Mouse (Mus musculus) adrenal gland, postnatal 14 days (tissue): ENCODE results near the gene Ehmt2. TPM values are rescaled to one million over a fixed set of nuclear protein-coding genes. Genes with fewer than 3 reads are reported as not detected.
"Not testable (repeated sequence)": the region's sequence is repeated elsewhere in the genome, so short reads cannot be mapped to it uniquely, and the experiment has no call there.

Experiments used
- DNase-seq: peaks from one replicate; pipeline ENCODE4 v3.0.0; 2021; ENCODE audit warnings: mixed read lengths
- microRNA-seq, 2 experiments: library from miRNA; unstranded; fragments of <30 nt; microRNA quantifications; one replicate each; pipeline ENCODE4 v1.2.0; 2021
- total RNA-seq: library from RNA; stranded (reverse); gene quantifications from 2 replicates; pipeline ENCODE4 v1.2.3, GENCODE M21; 2021

The Ehmt2 gene
- total RNA-seq, 1 experiment from 2014 or later, result 112 TPM

DNA sequence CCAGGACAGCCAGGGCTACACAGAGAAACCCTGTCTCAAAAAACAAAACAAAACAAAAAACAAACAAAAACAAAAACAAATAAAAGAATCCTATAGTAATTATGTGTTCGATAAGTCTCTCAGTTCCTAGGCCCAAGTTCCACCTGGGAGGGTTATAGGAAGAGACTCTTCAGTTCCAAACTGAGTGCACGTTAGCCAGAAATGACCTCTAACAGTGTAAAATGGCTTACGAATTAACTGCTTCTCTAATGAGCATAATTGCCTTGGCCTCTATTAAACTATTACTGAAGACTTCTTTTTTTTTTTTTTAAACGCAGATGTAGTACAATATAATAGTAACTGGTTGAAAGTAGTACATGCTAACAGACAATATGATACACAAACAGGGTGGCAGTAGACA lies 55.6 kb downstream of the Ehmt2 start:
- DNase-seq, result no peak

DNA sequence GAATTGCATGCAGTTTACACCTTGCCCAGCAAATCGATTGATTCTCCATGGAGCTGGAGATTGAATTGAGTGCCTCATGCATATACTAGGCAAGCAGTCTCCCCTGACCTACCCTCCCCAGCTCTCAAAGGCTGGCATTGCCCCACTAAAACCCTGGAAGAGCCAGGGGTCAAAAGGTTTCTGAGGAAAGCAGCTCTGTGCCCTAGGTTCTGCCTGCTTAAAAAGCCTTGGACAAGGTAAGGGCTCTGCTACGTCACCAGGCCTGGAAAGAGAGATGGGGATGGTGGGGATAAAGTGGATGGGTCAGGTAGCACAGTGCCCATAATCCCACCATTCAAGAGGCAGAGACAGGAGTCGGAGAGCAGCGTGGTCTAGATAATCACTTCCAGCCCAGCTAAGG lies 56.6 kb downstream of the Ehmt2 start:
- DNase-seq, result no peak

DNA sequence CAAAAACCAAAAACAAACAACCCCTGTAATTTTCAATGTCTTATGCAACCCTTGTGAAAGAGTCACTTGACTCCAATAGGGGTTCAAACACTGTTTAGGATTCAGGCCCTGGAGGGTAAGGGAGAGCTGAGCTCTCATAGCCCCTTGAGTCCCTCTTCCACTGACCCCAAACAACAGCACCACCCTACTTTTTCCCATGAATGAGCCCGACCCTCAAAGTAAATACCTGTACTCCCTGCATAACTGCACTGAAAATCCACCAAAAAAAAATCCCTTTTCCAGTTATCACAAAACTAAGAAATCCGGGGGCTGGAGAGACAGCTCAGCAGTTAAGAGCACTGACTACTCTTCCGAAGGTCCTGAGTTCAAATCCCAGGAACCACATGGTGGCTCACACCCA lies 57.6 kb downstream of the Ehmt2 start:
- DNase-seq, result no peak

DNA sequence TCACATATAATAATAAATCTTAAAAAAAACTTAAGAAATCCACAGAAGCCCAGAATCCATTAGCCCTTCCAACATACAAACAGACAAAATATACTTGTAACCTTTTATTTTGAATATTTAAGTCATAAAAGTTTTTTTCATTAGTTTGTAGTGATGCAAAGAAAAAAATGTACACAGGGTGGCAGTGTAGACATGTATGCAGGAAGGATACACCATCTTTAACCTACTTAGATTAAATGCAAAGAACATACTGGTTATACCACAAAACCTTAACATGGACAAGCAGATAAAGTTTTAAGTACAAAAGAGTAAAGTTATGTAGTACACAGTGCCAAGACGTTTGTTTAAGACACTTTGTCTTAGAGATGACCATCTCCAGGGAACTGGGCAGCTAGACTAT lies 58.1 kb downstream of the Ehmt2 start:
- DNase-seq, result no peak

DNA sequence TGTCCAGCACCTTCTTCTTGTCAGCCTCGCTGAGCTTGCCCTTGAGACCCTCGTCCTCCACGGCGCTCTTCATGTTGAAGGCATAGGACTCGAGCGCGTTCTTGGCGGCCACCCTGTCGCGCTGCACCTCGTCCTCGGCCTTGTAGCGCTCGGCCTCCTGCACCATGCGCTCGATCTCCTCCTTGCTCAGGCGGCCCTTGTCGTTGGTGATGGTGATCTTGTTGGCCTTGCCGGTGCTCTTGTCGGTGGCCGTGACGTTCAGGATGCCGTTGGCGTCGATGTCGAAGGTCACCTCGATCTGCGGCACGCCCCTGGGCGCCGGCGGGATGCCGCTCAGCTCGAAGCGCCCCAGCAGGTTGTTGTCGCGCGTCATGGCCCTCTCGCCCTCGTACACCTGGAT lies 59.0 kb downstream of the Ehmt2 start:
- DNase-seq, result peak; percentile 53

DNA sequence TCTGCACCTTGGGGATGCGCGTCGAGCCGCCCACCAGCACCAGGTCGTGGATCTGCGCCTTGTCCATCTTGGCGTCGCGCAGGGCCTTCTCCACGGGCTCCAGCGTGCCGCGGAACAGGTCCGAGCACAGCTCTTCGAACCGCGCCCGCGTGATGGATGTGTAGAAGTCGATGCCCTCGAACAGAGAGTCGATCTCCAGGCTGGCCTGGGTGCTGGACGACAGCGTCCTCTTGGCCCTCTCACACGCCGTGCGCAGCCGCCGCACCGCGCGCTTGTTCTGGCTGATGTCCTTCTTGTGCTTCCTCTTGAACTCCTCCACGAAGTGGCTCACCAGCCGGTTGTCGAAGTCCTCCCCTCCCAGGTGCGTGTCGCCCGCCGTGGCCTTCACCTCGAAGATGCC lies 59.7 kb downstream of the Ehmt2 start:
- not testable (repeated sequence) for DNase-seq

DNA sequence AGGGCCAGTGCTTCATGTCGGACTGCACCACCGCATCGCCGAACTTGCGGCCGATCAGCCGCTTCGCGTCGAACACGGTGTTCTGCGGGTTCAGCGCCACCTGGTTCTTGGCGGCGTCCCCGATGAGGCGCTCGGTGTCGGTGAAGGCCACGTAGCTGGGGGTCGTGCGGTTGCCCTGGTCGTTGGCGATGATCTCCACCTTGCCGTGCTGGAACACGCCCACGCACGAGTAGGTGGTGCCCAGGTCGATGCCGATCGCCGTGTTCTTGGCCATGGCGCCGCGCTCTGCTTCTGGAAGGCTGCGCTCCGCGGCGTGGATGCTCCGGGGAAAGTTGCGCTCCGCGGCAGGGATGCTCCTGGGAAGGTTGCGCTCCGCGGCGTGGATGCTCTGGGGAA lies 60.5 kb downstream of the Ehmt2 start:
- DNase-seq, result not testable (repeated sequence)

DNA sequence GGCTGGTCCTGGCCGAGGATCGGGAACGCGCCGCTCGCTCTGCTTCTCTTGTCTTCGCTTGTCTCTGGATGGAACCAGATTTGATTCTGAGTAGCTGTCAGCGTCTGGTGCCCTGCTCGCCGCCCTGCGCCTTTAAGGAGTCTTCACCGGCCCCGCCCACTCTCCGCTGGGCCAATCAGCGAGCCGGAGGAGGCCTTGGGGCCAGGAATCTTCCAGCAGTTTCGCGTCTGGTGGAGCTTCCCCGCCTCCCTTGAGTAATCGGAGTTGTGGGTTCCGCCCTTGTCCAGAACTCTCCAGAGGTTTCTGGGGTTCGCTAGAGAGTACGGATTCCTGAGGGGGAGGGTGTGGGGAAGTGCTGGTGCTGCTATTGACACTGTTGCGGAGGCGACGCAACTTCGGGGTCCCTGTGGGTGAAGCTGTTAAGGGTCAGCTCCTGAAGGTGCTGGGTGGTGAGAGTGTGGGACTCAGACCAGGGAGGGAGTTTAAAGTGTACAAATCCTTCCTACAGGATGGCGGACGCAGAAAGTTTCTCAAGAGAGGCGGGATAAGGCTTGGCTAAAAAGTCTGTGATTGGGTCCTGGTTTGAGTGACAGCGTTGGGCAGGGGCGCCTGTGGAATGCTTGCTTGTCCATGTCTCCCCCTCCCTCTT lies 61.0 kb downstream of the Ehmt2 start, which contains the start of gene Hspa1b:
Gene Hspa1b (minus strand): TSS at position 109 of the 649 bp plus-strand sequence.
- peak; percentile 85 for DNase-seq

DNA sequence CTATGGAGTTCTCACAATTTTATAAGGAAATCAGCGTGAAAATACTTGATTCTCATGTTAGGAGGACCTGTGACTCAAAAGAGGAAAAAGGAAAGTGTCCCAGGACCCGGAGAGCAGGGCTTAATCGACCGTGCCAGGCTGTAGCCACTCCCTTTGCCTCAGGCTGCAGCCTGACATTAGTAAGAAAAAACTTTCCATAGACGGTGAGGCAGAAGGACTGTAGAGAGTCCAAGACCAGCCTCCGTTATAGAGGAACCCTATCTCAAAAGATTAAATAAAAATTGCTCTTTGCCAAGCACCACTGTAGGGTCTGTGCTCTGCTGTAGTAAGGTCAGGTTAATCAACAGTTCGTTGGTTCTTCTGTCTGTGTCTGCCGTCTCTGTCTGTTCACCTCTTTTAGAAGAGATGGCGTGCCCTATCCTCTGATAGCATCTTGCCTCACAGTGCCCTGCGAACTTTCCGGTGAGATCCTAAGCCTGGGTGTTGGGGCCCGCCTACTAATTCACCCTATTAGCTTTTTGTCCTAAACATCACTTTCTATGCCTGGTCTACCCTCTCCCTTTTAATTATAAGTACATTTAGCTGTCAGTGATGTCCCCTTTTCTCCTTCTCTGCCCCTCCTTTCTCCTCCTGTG lies 61.7 kb downstream of the Ehmt2 start:
- peak; percentile 56 for DNase-seq

DNA sequence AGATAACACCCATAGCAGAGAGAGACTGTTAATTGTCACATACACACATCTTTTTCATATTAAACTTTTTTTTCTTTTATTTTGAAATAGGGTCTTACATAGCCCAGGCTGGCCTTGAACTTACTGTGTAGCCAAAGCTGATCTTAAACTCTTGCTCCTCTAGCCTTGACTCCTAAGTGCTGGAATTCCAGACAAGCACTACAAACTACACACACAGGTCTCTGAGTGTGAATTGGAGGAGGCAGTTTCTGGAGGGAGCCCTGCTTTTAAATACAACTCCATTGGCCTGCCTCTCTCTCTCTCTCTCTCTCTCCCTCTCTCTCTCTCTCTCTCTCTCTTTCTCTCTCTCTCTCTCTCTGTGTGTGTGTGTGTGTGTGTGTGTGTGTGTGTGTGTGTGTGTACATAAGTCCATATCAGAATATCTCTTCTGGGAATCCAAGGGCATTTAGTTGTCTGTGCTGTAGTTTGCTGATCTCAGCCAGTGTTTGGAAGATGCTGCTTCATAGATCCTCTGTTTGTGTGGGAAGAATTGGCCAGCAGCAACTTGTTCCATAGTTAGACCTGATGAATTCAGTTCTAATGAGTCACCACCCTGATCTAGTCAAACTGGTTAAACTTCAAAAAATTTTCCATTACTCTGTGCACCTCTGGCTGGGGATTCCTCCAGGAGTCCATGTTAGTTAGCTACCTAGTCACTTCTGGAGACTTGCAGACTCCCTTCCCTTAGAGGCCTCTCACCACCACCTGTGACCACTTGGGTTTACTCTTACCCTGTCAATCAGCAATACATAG lies 62.6 kb downstream of the Ehmt2 start:
- DNase-seq, result no peak

DNA sequence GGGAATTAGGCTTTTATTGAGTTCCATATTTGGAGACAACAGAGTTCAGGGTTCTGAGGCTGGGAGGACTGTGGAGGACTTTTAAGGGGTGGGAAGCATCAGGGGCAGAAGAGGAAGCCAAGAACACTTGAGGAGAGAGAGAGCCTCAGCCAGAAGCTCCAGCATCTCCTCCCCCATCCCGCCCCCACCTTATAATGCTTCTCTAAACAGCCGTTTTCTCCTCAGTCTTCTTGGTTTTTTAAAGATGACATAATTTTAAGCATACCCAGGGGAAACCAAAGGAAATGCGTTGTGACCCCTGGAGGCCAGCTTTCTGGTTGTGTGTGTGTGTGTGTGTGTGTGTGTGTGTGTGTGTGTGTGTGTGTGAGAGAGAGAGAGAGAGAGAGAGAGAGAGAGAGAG lies 63.9 kb downstream of the Ehmt2 start:
- no peak for DNase-seq

DNA sequence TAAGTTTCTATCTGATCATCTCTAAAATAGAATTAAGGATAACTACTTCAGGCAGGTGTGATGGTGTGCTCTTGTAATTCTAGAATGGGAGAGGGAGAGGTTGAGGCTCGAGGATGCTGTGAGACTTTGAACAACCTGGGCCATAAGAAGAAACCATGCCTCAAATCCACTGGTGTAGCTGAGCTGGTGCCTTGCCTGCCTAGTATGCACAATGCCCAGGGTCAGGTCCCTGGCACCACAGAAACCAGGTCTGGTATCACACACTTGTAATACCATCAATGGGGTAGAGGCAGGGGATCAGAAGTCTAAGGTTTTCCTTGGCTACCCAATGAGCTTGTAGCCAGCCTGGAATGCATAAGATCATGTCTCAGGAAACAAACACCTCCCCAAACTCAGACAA lies 64.6 kb downstream of the Ehmt2 start:
- DNase-seq, result no peak

Small RNA genes lying within 50 kb of the gene (microRNA-seq; reads per million reads assigned to microRNA genes)
- gene Mir6972, result 0 to 0.38 reads per million in 2 experiments

Other genes with a start within 250 kb of the Ehmt2 start
- 39.8 and 41.0 TPM in 2 replicates for gene Tnxb, start 227.9 kb upstream of the Ehmt2 start, total RNA-seq
- 110 and 152 TPM in 2 replicates for gene C4b, start 154.6 kb upstream of the Ehmt2 start, total RNA-seq
- 3,653 and 3,825 TPM in 2 replicates for gene Cyp21a1, start 93.9 kb upstream of the Ehmt2 start, total RNA-seq
- gene Stk19, start 61.5 kb upstream of the Ehmt2 start, total RNA-seq, result 38.0 and 38.6 TPM in 2 replicates
- 65.0 and 65.5 TPM in 2 replicates for gene Dxo, start 61.5 kb upstream of the Ehmt2 start, total RNA-seq
- 55.0 and 60.0 TPM in 2 replicates for gene Skiv2l, start 48.3 kb upstream of the Ehmt2 start, total RNA-seq
- gene Nelfe, start 48.1 kb upstream of the Ehmt2 start, total RNA-seq, result 54.4 and 58.4 TPM in 2 replicates
- 36.2 and 180 TPM in 2 replicates for gene Cfb, start 36.0 kb upstream of the Ehmt2 start, total RNA-seq
- gene Zbtb12, start 19.0 kb upstream of the Ehmt2 start, total RNA-seq, result 13.8 and 15.2 TPM in 2 replicates
- gene Gm20547, start 16.4 kb upstream of the Ehmt2 start, total RNA-seq, result not detected in 2 replicates
- gene C2, start 204 bp upstream of the Ehmt2 start, total RNA-seq, result 43.2 and 54.5 TPM in 2 replicates
- gene Slc44a4, start 16.0 kb downstream of the Ehmt2 start, total RNA-seq, result 1.5 and 1.7 TPM in 2 replicates
- gene Neu1, start 32.8 kb downstream of the Ehmt2 start, total RNA-seq, result 19.3 and 25.2 TPM in 2 replicates
- gene Hspa1b, start 60.8 kb downstream of the Ehmt2 start, total RNA-seq, result 29.6 and 90.6 TPM in 2 replicates
- gene Gm20481, start 71.4 kb downstream of the Ehmt2 start, total RNA-seq, result not detected in 2 replicates
- gene Hspa1a, start 73.7 kb downstream of the Ehmt2 start, total RNA-seq, result 12.7 and 38.7 TPM in 2 replicates
- 0.34 and 0.37 TPM in 2 replicates for gene Hspa1l, start 74.2 kb downstream of the Ehmt2 start, total RNA-seq
- 39.4 and 44.2 TPM in 2 replicates for gene Lsm2, start 83.4 kb downstream of the Ehmt2 start, total RNA-seq
- 55.3 and 71.7 TPM in 2 replicates for gene Vars, start 102.5 kb downstream of the Ehmt2 start, total RNA-seq
- 0.85 and 1.2 TPM in 2 replicates for gene Vwa7, start 118.1 kb downstream of the Ehmt2 start, total RNA-seq
- 1.3 and 1.7 TPM in 2 replicates for gene Sapcd1, start 129.5 kb downstream of the Ehmt2 start, total RNA-seq
- 1.8 and 3.6 TPM in 2 replicates for gene Msh5, start 148.3 kb downstream of the Ehmt2 start, total RNA-seq
- gene Clic1, start 151.5 kb downstream of the Ehmt2 start, total RNA-seq, result 83.0 and 109 TPM in 2 replicates
- gene Ddah2, start 160.6 kb downstream of the Ehmt2 start, total RNA-seq, result 24.2 and 30.6 TPM in 2 replicates
- not detected in 2 replicates for gene Ly6g6c, start 166.9 kb downstream of the Ehmt2 start, total RNA-seq
- gene Mpig6b, start 167.7 kb downstream of the Ehmt2 start, total RNA-seq, result 0.26 and 0.71 TPM in 2 replicates
- gene Ly6g6e, start 178.4 kb downstream of the Ehmt2 start, total RNA-seq, result not detected in 2 replicates
- 1.1 and 1.7 TPM in 2 replicates for gene Ly6g6d, start 179.6 kb downstream of the Ehmt2 start, total RNA-seq
- not detected in 2 replicates for gene Ly6g6f, start 187.1 kb downstream of the Ehmt2 start, total RNA-seq
- 69.7 and 76.3 TPM in 2 replicates for gene Abhd16a, start 190.8 kb downstream of the Ehmt2 start, total RNA-seq
- not detected in 2 replicates for gene Ly6g5c, start 209.8 kb downstream of the Ehmt2 start, total RNA-seq
- gene Ly6g5b, start 217.0 kb downstream of the Ehmt2 start, total RNA-seq, result 0.33 and 1.1 TPM in 2 replicates
- 11.3 and 12.3 TPM in 2 replicates for gene Gpank1, start 223.0 kb downstream of the Ehmt2 start, total RNA-seq
- 210 and 214 TPM in 2 replicates for gene Csnk2b, start 223.6 kb downstream of the Ehmt2 start, total RNA-seq
- gene D17H6S53E, start 227.9 kb downstream of the Ehmt2 start, total RNA-seq, result 23.6 and 24.8 TPM in 2 replicates
- gene Apom, start 233.6 kb downstream of the Ehmt2 start, total RNA-seq, result 3.3 and 35.6 TPM in 2 replicates
- gene Bag6, start 236.7 kb downstream of the Ehmt2 start, total RNA-seq, result 357 and 375 TPM in 2 replicates